Mouse (Mus musculus) layer of hippocampus, postnatal 25 days (tissue): ENCODE data around the gene Atad2b. TPM values are rescaled to one million over a fixed set of nuclear protein-coding genes. Genes with fewer than 3 reads are reported as not detected.
A peak's percentile ranks its signal among the peaks of the same experiment; 100 is the strongest.
"Not testable (repeated sequence)": the region's sequence is repeated elsewhere in the genome, so short reads cannot be mapped to it uniquely, and the experiment has no call there.

ENCODE experiments used
- DNase-seq, 2 experiments: peaks; one replicate each; pipeline ENCODE4 v3.0.0; 2022; ENCODE audit warnings: mixed read lengths in 2 of 2, low spot score in 1 of 2; ENCODE audit errors: extremely low spot score in 1 of 2
- total RNA-seq, 2 experiments: library from RNA; stranded (reverse); gene quantifications; 2 replicates each; pipeline ENCODE4 v1.2.3; 2021

Atad2b gene
- total RNA-seq, 2 experiments from 2014 or later = 28.1 to 36.0 TPM

GRCm38 (mm10) chr12:4908391-4908790 is 8.8 kb upstream of the Atad2b start:
- no peak for DNase-seq

DNA sequence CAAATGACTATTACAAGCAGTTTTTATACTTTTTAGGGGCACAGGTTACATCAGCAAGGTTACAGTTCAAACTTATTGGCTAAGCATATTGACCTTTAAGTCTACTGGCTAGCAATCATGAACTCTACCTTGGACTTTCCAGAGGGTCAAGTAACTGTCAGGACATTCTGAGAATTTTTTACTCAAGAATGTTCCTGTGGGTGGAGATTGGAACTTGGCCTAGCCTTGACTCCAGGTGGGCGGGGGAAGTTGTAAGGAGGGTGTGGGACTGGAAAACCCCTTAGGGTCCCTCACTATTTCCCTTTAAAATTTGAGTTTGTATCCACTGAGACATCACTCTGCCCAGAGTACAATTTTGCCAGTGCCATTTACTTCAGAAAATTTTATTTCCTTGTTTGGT is 6.7 kb upstream of the Atad2b start:
- DNase-seq = not testable (repeated sequence)

DNA sequence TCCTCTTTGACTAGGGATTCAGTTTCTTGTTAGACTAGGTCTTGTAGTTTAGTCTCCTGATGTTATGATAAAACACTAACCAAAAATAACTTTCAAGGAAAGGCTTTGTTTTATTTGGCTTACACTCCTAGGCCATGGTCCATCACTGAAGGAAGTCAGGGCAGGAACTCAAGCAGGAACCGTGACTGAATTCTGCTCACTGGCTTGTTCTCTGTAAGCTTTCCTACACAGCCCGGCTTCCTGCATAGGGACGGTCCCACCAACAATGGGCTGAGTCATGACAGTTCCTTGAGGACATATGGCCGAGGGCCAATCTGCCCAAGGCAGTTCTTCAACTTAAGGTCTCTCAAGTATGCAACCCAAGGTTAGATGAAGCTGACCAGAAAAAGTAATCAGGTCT is 5.4 kb upstream of the Atad2b start:
- no peak for DNase-seq

DNA sequence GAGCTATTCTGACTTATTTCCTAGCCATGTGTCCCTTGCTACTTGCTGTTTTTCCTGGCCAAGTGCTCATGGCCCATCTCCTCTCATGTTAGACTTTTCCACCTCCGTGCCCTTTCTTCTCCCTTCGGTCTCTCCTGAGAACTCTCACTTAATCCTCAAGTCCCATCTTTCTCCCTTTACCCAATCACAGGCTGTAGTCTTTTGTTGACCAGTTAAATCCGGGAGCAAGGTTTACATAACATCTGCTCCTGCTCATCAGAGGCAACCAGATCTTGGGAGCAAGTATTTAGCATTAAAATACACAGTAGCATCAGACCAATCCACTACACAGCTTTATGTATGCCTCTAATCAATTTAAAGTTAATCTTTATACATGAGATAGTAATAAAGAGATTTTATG is 2.7 kb upstream of the Atad2b start:
- no peak for DNase-seq

- DNase-seq = no peak
These were observed 2.2 kb upstream of the Atad2b start for GRCm38 (mm10) chr12:4914944-4915343.

- DNase-seq = peak; percentile 22 to 44
These were observed 845 bp downstream of the Atad2b start for GRCm38 (mm10) chr12:4917805-4918591.

- no peak for DNase-seq
These were observed 11.0 kb downstream of the Atad2b start for GRCm38 (mm10) chr12:4928197-4928596.

- DNase-seq = no peak
These were observed 13.8 kb downstream of the Atad2b start for GRCm38 (mm10) chr12:4930820-4931548.

GRCm38 (mm10) chr12:4952272-4952671 is 35.1 kb downstream of the Atad2b start:
- no peak for DNase-seq

DNA sequence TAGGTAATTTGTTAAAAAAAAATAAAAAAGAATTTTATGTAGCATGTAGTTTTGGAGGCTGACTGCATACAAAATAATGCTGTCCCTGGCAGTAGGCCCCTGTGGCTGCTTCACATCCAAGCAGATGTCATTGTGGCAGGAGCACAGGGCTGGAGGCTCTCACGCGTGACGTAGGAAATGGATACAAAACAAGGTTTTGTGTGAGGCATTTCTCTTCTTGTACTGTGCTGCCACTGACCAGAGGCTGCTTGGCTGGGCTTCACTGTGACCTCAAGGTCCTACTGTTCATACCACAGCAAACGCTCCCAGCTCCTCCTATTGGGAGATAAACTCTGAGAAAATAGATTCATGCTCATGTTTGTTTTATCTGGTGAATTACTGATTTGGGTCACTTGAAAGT is 36.0 kb downstream of the Atad2b start:
- no peak for DNase-seq

GRCm38 (mm10) chr12:4972939-4973338 is 55.8 kb downstream of the Atad2b start:
- DNase-seq = peak; percentile 48 to 94

- no peak for DNase-seq
These were observed 61.2 kb downstream of the Atad2b start for GRCm38 (mm10) chr12:4978324-4978723.

DNA sequence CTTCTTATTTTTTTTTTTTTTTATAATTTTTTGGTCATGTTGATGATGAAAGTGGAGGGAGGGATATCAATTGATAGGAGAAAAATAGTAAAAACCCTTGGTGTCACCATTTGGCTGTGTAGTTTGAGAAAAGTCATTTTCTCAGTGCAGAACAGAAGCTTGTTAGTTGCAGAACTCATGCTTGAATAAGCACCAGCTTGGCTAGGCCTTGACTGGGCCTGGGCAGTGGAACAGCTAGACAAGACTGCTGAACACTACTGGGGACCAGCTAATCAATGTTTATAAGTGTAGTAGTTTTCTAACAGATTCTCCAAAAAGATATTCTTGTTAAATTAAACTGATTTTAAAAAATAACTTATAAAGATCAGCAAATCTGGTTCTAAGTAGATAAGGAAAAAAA is 79.8 kb downstream of the Atad2b start:
- DNase-seq = no peak

DNA sequence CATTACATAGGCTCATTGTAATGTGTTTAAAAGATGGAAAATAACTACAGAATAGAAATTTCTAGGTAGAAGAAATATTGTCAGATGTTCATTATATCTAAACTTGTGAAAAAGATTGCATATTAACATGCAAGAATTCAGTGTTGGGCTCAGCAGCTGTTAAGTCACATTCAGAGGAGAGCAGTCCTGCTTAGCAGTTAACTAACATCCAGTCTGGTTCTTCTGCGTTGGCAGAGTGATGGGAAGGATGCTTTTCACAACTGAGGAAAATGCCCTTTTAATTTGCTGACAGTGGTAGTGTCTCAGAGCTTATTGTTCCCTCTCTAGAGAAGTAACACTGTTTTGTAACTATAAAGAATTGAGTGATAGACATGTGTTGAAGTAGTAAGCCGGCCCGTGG is 88.2 kb downstream of the Atad2b start:
- DNase-seq = no peak

DNA sequence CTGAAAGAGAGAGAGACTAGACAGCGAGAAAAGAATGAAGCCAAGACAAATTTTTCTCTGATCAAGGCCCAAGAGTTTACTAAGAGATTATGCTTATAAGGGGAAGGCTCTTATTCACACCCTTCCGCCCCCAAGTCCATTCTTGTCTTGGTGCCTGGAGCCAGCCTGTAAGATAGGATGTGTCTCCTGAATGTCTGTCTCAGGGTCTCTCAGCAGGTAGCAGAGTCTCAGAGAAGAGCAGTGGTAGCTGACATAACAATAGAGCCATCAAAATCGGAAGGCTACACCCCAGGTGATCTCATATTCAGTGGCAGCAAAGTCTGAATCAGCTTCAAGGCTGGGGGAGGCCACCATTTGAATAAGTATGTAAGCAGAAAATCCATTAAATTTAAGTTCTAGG is 88.6 kb downstream of the Atad2b start:
- DNase-seq = not testable (repeated sequence)

DNA sequence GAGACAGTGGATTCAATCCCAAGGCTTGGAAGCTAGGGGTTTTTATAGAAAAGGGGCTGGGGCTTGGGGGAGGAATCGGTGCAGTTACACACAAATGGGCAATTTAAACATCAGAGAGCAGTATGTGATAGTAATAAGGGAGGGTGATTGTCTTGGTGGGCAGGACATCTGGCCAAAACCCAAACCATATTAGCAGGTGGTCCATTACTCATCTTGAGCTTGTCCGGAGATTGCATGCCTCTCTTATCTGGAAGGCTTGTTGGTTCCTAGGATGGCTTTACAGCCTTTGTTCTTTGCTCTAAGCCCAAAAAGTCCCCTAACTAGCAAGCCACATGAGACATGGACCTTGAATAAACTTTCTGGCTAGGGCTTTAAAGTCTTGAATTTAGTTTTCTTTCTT is 91.5 kb downstream of the Atad2b start:
- DNase-seq = not testable (repeated sequence)

DNA sequence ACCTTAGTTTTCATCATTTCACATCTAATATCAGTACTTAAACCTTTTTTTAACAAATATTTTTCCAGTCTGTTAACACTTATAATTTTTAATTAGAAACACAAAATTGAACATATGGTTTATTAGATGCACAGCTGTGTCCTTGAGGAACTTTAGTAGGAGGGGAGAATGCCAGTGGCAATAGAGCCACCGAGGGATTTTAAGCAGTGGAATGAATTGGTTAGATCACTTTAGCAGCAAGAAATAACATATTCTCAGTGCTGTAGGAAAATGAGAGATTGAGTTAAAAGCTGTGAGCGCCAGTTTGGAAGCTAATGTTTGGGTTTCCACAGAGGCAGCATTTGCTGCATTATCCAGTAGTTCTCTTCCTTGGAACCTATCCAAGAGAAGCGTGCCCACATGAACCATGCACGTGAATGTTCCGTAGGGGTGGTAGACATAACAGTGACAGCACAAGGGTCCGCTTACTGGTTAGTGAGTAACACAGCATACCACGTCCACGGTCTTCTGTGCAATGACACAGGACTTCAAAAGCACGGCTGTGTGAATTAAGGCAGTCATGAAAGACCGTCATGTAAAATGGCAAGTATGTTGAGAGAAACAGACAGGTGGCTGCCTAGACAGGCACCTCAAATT is 108.2 kb downstream of the Atad2b start:
- no peak for DNase-seq

DNA sequence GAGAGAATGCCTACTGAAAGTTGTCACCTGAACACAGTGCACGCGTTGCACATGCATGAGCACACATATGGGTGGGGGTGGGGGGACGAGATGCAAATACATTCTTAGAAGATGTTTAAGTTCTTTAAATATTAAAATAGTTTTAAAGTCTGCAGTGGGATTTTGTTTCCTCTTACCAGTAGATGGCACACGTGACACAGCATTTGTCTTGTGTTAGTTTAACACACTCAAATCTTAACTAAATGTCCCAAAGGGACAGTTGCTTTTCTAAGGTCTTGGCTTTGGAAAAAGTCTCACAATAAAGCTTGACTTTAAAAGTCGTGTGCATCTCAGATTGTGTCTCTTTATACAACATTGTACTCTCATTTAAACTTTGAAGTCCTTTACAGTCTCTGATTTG is 111.9 kb downstream of the Atad2b start:
- DNase-seq = no peak

- DNase-seq = no peak
These were observed 120.9 kb downstream of the Atad2b start for GRCm38 (mm10) chr12:5038008-5038407.

DNA sequence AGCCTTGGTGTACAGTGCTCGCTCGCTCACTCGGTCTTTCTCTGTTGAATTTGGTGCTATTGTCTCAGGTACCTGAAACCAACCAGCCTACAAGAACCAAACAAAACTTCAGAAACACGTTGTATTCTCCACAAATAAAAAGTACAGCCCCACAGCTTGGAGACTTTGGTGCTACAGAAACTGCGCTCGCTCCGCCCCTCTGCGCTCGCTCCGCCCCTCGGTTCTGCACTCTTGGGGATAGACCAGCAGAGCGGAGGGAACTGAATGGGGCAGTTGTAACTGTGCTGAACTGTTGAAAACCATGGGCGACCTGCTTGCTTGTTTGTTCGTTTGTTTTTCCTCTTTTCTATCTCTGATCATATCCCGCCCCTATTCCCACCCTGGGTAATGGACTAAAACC is 127.0 kb downstream of the Atad2b start:
- DNase-seq = no peak

- DNase-seq = no peak
These were observed 131.0 kb downstream of the Atad2b start for GRCm38 (mm10) chr12:5048104-5048503.
